Mouse (Mus musculus) embryonic facial prominence, embryonic 11.5 days (tissue): ENCODE measurements around the gene March6. TPM values are rescaled to one million over a fixed set of nuclear protein-coding genes. Genes with fewer than 3 reads are reported as not detected.

Experiments
- ATAC-seq: fragments of 200-750 bp; cut with Nextera tagmentation; replicated peaks from 2 replicates; pipeline ENCODE4 v1.8.0; 2017; ENCODE audit warnings: low read depth; ENCODE audit not compliant: insufficient number of reproducible peaks, low FRiP score, low TSS enrichment
- DNase-seq: peaks from one replicate; pipeline ENCODE4 v3.0.0-alpha.2; 2015; ENCODE audit warnings: low spot score
- H3K27ac ChIP-seq: fragments of 300-500 bp; sonication (generic); replicated peaks from 2 replicates; pipeline ENCODE4 v1.5.1; 2014; ENCODE audit warnings: mild to moderate bottlenecking, low read depth, low read length, control low read depth
- H3K27me3 ChIP-seq: fragments of 300-500 bp; sonication (generic); 2 replicates; pipeline ENCODE4 v1.6.1; 2014; ENCODE audit warnings: mild to moderate bottlenecking, low read length, moderate library complexity, mixed read lengths; ENCODE audit not compliant: control insufficient read depth, insufficient read depth
- H3K36me3 ChIP-seq: fragments of 300-500 bp; sonication (generic); replicated peaks from 2 replicates; pipeline ENCODE4 v1.6.1; 2014; ENCODE audit warnings: low read depth, mild to moderate bottlenecking, low read length, moderate library complexity, mixed read lengths; ENCODE audit not compliant: control insufficient read depth, insufficient read depth
- H3K4me1 ChIP-seq: fragments of 300-500 bp; sonication (generic); 2 replicates; pipeline ENCODE4 v1.6.1; 2014; ENCODE audit warnings: low read length, mixed read lengths; ENCODE audit not compliant: control insufficient read depth, insufficient read depth
- H3K4me2 ChIP-seq: fragments of 300-500 bp; sonication (generic); 2 replicates; pipeline ENCODE4 v1.6.1; 2014; ENCODE audit warnings: low read depth, mild to moderate bottlenecking, control low read depth, low read length, moderate library complexity
- H3K4me3 ChIP-seq: fragments of 300-500 bp; sonication (generic); 2 replicates; pipeline ENCODE4 v1.5.1; 2014; ENCODE audit warnings: low read depth, low read length, control low read depth
- H3K9ac ChIP-seq: fragments of 300-500 bp; sonication (generic); replicated peaks from 2 replicates; pipeline ENCODE4 v1.6.1; 2014; ENCODE audit warnings: mild to moderate bottlenecking, control low read depth, low read length
- H3K9me3 ChIP-seq: fragments of 300-500 bp; sonication (generic); replicated peaks from 2 replicates; pipeline ENCODE4 v1.6.1; 2016; ENCODE audit warnings: mild to moderate bottlenecking, low read length, inconsistent platforms, mixed read lengths; ENCODE audit not compliant: control insufficient read depth
- WGBS: fragments of 180-500 bp; shearing (Covaris S2); extraction: QIAGEN DNeasy Blood & Tissue Kit; methylation state at CpG from one replicate; pipeline ENCODE4 v1.1.7; 2014; 5-methylcytosine and 5-hydroxymethylcytosine counted together
- polyA plus RNA-seq: library from polyadenylated mRNA; unstranded; fragments of >200 nt; fragmentation: Nextera tagmentation; extraction: Ambion mirVana; gene quantifications from 2 replicates; pipeline ENCODE4 v1.2.1, GENCODE M21; 2014

March6 gene
- polyA plus RNA-seq, 1 experiment from 2014 or later, result 40.6 TPM

- no peak overlapping the region for H3K4me2 ChIP-seq
- no peak overlapping the region for H3K27ac ChIP-seq
- no peak for DNase-seq
- H3K4me1 ChIP-seq, result no peaks in the 10 kb centered on the region; the same call in 1 of the 2 replicates
- no peak overlapping the region for H3K4me3 ChIP-seq
- H3K27me3 ChIP-seq, result no peaks in the 10 kb centered on the region
- no peaks in the 10 kb centered on the region for H3K9me3 ChIP-seq
- H3K36me3 ChIP-seq, result no peaks in the 10 kb centered on the region
- no peak overlapping the region for H3K9ac ChIP-seq
- ATAC-seq, result no peak
- WGBS, result 56% methylated on average over 6 of the region's 6 CpGs
Observed at GRCm38 (mm10) chr15:31414179-31414898, 116.5 kb downstream of the March6 start.

- Histone ChIP-seq H3K4me3 (no peak overlapping the region), H3K4me2 (no peak overlapping the region), H3K4me1 (no peaks in the 10 kb centered on the region; the same call in 1 of the 2 replicates), H3K9me3 (no peaks in the 10 kb centered on the region), H3K36me3 (no peaks in the 10 kb centered on the region), H3K27ac (no peak overlapping the region), H3K27me3 (no peaks in the 10 kb centered on the region), H3K9ac (no peak overlapping the region)
- DNase-seq, result no peak
- no peak for ATAC-seq
- 89% methylated on average over 6 of the region's 6 CpGs for WGBS
Observed at GRCm38 (mm10) chr15:31413662-31414061, 117.2 kb downstream of the March6 start.

GRCm38 (mm10) chr15:31412933-31413332 lies 117.9 kb downstream of the March6 start:
- H3K4me2 ChIP-seq, result no peak overlapping the region
- H3K36me3 ChIP-seq, result no peaks in the 10 kb centered on the region
- no peak for ATAC-seq
- H3K27ac ChIP-seq, result no peak overlapping the region
- no peak overlapping the region for H3K9ac ChIP-seq
- H3K27me3 ChIP-seq, result no peaks in the 10 kb centered on the region
- no peak for DNase-seq
- H3K9me3 ChIP-seq, result no peaks in the 10 kb centered on the region
- 35% methylated on average over 3 of the region's 3 CpGs for WGBS
- no peaks in the 10 kb centered on the region; the same call in 1 of the 2 replicates for H3K4me1 ChIP-seq
- no peak overlapping the region for H3K4me3 ChIP-seq

GRCm38 (mm10) chr15:31412436-31412835 lies 118.4 kb downstream of the March6 start:
- DNase-seq, result no peak
- H3K4me3 ChIP-seq, result no peak overlapping the region
- H3K4me2 ChIP-seq, result no peak overlapping the region
- no peak overlapping the region for H3K9ac ChIP-seq
- H3K36me3 ChIP-seq, result no peaks in the 10 kb centered on the region
- WGBS, result 84% methylated on average over 6 of the region's 6 CpGs
- H3K27me3 ChIP-seq, result no peaks in the 10 kb centered on the region
- H3K27ac ChIP-seq, result no peak overlapping the region
- no peaks in the 10 kb centered on the region; the same call in 1 of the 2 replicates for H3K4me1 ChIP-seq
- H3K9me3 ChIP-seq, result no peaks in the 10 kb centered on the region
- ATAC-seq, result no peak

GRCm38 (mm10) chr15:31407490-31407889 lies 123.4 kb downstream of the March6 start:
- Histone ChIP-seq H3K4me1 (no peaks in the 10 kb centered on the region; the same call in 1 of the 2 replicates), H3K4me3 (no peak overlapping the region), H3K4me2 (no peak overlapping the region), H3K27ac (no peak overlapping the region), H3K9me3 (no peaks in the 10 kb centered on the region), H3K36me3 (no peaks in the 10 kb centered on the region), H3K27me3 (no peaks in the 10 kb centered on the region), H3K9ac (no peak overlapping the region)
- DNase-seq (no peak), ATAC-seq (no peak)
- WGBS, result 82% methylated on average over 4 of the region's 4 CpGs

GRCm38 (mm10) chr15:31406881-31407280 lies 124.0 kb downstream of the March6 start:
- WGBS, result 84% methylated on average over 5 of the region's 5 CpGs
- no peak for DNase-seq
- ATAC-seq, result no peak

More at GRCm38 (mm10) chr15:31406881-31407280, 124.0 kb downstream of the March6 start:
- no peaks in the 10 kb centered on the region for H3K36me3 ChIP-seq
- H3K4me2 ChIP-seq, result no peak overlapping the region
- H3K4me1 ChIP-seq, result no peaks in the 10 kb centered on the region; the same call in 1 of the 2 replicates
- no peak overlapping the region for H3K9ac ChIP-seq
- H3K27me3 ChIP-seq, result no peaks in the 10 kb centered on the region
- H3K4me3 ChIP-seq, result no peak overlapping the region
- no peaks in the 10 kb centered on the region for H3K9me3 ChIP-seq
- H3K27ac ChIP-seq, result no peak overlapping the region

Other genes starting within 250 kb of the March6 start
- gene Ankrd33b, start 163.3 kb downstream of the March6 start, polyA plus RNA-seq, result 0.13 and 0.38 TPM in 2 replicates
- gene Ropn1l, start 77.3 kb downstream of the March6 start, polyA plus RNA-seq, result 2.7 and 3.2 TPM in 2 replicates
- gene Cmbl, start 34.3 kb upstream of the March6 start, polyA plus RNA-seq, result 1.2 and 1.4 TPM in 2 replicates
- gene Cct5, start 70.8 kb upstream of the March6 start, polyA plus RNA-seq, result 820 and 828 TPM in 2 replicates
- 11.4 and 14.6 TPM in 2 replicates for gene Fam173b, start 70.8 kb upstream of the March6 start, polyA plus RNA-seq